Mouse (Mus musculus) G1E (cell line): ENCODE results near the gene Tagln3. TPM values are rescaled to one million over a fixed set of nuclear protein-coding genes. Genes with fewer than 3 reads are reported as not detected.

Experiments used
- ATAC-seq: 2 replicates; pipeline ENCODE4 v1.8.0; 2016; ENCODE audit warnings: mild to moderate bottlenecking; ENCODE audit not compliant: insufficient number of reproducible peaks, poor library complexity, low FRiP score, severe bottlenecking; ENCODE audit errors: extremely low read depth
- DNase-seq: peaks from one replicate; pipeline ENCODE4 v3.0.0; 2012; ENCODE audit warnings: low spot score
- H3K27me3 ChIP-seq: 2 replicates; pipeline ENCODE4 v1.6.1; 2012; ENCODE audit warnings: mild to moderate bottlenecking, low read length, inconsistent platforms; ENCODE audit not compliant: insufficient read depth
- H3K36me3 ChIP-seq: replicated peaks from 2 replicates; pipeline ENCODE3; 2012; ENCODE audit warnings: mild to moderate bottlenecking, inconsistent platforms
- H3K4me1 ChIP-seq: 2 replicates; pipeline ENCODE4 v1.6.1; 2012; ENCODE audit warnings: low read depth, low read length, inconsistent platforms, mixed read lengths; ENCODE audit not compliant: insufficient read depth
- H3K4me3 ChIP-seq: 2 replicates; pipeline ENCODE4 v1.5.1; 2012; ENCODE audit warnings: low read depth, mild to moderate bottlenecking, inconsistent platforms, low read length, moderate library complexity, mixed read lengths
- H3K9me3 ChIP-seq: replicated peaks from 2 replicates; pipeline ENCODE4 v1.6.1; 2012; ENCODE audit warnings: inconsistent platforms
- CTCF ChIP-seq: IDR thresholded peaks from 2 replicates; pipeline ENCODE4 v1.5.1; 2012; ENCODE audit warnings: low read depth, low read length, inconsistent platforms, mixed read lengths
- GATA1 ChIP-seq: IDR thresholded peaks from 2 replicates; pipeline ENCODE4 v1.6.1; 2012; ENCODE audit warnings: borderline replicate concordance, low read length, inconsistent platforms, mixed read lengths
- GATA2 ChIP-seq: IDR thresholded peaks from 2 replicates; pipeline ENCODE4 v1.6.1; 2012; ENCODE audit warnings: low read depth, low read length, inconsistent platforms, borderline replicate concordance
- POLR2AphosphoS5 ChIP-seq: IDR thresholded peaks from 2 replicates; pipeline ENCODE4 v1.6.1; 2012; ENCODE audit warnings: low read depth, low read length, inconsistent platforms; ENCODE audit not compliant: insufficient replicate concordance
- TAL1 ChIP-seq: conservative IDR thresholded peaks from 2 replicates; pipeline ENCODE4 v1.6.1; 2012; ENCODE audit warnings: low read depth, low read length, inconsistent platforms, mixed read lengths
- polyA plus RNA-seq: library from polyadenylated mRNA; stranded (reverse); fragments of >175 nt; gene quantifications from 2 replicates; pipeline ENCODE4 v1.2.3, GENCODE M21; 2012
- total RNA-seq, 2 experiments: library from RNA; stranded (forward) in 1 of 2; stranded (reverse) in 1 of 2; fragments of 200-1000 nt in 1 of 2; fragments of >200 nt in 1 of 2; fragmentation: Nextera tagmentation in 1 of 2; gene quantifications; 2 replicates each; pipeline ENCODE4 v1.2.3; 2014 to 2017

Gene Tagln3
- total and polyA plus RNA-seq, 3 experiments = not detected

DNA sequence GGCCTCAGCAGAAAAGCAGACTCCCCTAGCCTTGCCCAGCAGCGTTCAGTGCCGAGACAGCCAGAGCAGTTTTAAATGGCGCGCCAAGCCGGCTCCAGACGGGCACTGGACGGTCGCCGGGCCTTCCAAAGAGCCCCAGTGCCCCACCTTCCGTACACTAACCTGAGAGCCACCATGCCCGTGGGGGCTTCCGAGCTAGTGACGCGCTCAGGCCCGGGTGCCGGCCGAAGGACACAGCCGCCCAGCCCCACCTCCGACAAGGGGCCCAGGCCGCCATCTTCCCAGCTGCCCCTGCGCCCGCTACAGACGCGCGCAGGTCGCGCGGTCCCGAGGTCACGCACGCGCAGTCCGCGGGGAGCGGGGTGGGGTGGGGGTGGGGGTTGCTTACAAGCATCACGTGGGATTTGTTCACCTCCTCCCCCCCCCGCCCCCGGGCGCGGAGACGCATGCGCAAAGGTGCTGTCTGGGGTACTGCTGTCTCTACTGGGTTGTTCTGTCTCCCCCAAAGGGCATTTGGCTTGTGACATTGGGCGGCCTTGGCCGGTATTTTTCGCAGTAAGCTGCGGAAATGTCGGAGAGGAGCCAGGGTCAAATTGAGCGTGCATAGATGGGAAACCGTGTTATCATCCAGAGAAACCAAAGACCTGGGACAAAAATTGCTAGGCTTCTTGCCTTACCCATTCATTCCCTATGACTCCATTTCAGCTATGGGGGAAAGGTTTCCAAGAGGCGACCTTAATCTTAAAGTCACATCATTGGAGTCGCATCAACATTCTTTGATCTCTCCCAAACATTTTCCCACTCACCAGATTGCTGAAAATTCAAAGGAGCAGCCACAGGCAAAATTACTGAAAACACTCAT is 18.4 kb upstream of the Tagln3 start, which contains the start of gene Abhd10:
Gene Abhd10, minus strand, starts transcription at position 341 of the 862 bp plus-strand sequence.
- Histone ChIP-seq H3K4me3 (peak within 1 kb of the TSS; percentile 82), H3K36me3 (peaks cover 19% of the 10 kb centered on the region), H3K9me3 (no peaks in the 10 kb centered on the region), H3K27me3 (no peaks in the 10 kb centered on the region), H3K4me1 (peaks cover 10% of the 10 kb centered on the region)
- peak; percentile 65 for ATAC-seq
- DNase-seq = peak; percentile 78
- no peak for TF ChIP-seq CTCF
- TF ChIP-seq GATA2 = no peak
- no peak for TF ChIP-seq TAL1
- no peak for TF ChIP-seq GATA1
- no peak for TF ChIP-seq POLR2AphosphoS5

DNA sequence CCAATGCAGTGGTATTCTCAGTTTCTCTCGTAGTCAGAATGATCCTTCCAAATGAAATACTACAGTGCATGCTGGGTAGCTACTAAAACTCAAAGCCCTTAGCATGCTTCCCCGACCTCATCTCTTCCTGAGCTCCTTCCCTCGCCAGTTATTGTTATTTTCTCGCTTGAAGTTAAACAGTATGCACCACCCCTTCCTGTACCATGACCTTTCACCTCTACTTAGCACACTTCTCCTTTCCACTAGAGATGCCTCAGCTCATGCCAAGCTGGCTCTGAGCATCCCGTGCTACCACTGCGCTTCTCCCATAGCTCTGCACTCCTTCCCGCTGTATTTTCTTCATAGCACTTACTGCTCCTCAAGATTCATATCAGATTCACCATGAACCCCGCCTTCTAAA is 13.5 kb upstream of the Tagln3 start:
- H3K27me3 ChIP-seq = no peaks in the 10 kb centered on the region
- peaks cover 61% of the 10 kb centered on the region for H3K36me3 ChIP-seq
- no peak for ATAC-seq

DNA sequence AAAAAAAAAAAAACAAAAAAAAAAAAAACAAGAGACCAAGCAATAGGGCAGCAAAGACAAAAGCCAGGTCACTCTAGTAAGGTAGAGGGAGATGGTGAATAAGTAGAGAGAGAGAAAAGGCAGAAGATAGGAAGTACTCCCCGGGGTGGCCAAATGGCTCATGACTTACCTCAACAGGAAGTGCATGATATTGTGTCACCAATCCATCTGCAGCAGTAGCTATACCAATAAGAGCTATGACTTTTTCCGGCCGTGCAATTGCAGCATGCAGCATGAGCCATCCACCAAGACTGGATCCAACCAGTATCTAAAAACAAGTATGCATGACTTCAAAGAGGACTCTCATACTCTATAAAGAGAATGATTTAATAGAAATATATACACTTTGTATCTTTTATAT is 12.3 kb upstream of the Tagln3 start:
- TF ChIP-seq GATA2 = no peak
- TF ChIP-seq POLR2AphosphoS5 = no peak
- no peak for TF ChIP-seq CTCF
- TF ChIP-seq TAL1 = no peak
- no peak for TF ChIP-seq GATA1
- H3K27me3 ChIP-seq = no peaks in the 10 kb centered on the region
- H3K9me3 ChIP-seq = no peaks in the 10 kb centered on the region
- peaks cover 5% of the 10 kb centered on the region for H3K4me1 ChIP-seq
- ATAC-seq (no peak), DNase-seq (no peak)
- H3K36me3 ChIP-seq = peaks cover 66% of the 10 kb centered on the region
- H3K4me3 ChIP-seq = no peak overlapping the region

More for the DNA sequence above, 13.5 kb upstream of the Tagln3 start:
- Histone ChIP-seq H3K4me3 (no peak overlapping the region), H3K9me3 (no peaks in the 10 kb centered on the region), H3K4me1 (peaks cover 5% of the 10 kb centered on the region)
- no peak for DNase-seq
- TF ChIP-seq POLR2AphosphoS5 (no peak), GATA2 (no peak), TAL1 (no peak), CTCF (no peak), GATA1 (no peak)

DNA sequence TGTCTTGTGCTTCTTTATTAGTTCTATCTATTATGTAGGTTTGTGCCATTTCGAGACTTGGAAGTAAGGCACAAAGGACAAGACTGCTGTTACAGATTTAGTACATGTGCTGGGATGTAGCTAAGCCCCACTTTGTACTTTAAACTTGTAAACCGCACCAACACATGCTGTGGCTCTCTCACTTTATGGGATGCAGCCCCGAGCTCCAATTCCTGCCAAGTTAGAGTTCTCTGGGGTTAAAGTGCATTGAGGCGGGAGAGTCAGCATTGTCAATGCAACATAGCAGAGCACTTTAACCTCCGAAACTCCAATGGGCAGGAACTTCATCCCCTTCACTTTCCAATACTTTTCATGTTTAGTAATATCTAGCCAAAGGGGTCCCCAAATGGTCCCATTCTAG is 4.8 kb upstream of the Tagln3 start:
- Histone ChIP-seq H3K9me3 (no peaks in the 10 kb centered on the region), H3K27me3 (no peaks in the 10 kb centered on the region), H3K4me1 (no peaks in the 10 kb centered on the region), H3K4me3 (no peak overlapping the region), H3K36me3 (peaks cover 47% of the 10 kb centered on the region)
- ATAC-seq (no peak), DNase-seq (no peak)
- TF ChIP-seq CTCF (no peak), POLR2AphosphoS5 (no peak), GATA2 (no peak)

DNA sequence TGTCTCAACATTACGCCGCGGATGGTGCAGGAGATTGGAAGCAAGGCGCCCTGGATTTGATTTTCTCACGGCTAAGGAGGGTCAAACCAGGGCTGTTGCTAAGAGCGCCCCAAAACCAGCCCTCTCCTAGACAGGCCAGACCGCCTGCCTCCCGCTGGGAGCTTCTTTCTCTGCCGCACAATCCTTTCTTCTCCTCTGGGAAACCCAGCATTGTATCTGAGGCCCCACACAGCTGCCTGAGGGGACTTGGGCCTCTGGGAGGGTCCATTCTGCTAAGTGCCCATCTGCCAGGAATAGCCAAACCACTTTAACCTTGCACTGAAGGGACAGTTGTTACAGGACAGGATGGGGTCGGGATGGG is 314 bp upstream of the Tagln3 start:
- Histone ChIP-seq H3K36me3 (peaks cover 16% of the 10 kb centered on the region), H3K9me3 (no peaks in the 10 kb centered on the region), H3K4me3 (no peak overlapping the region), H3K4me1 (no peaks in the 10 kb centered on the region), H3K27me3 (0 out of 2 replicates have a peak, but pooled peaks cover 3% of the 10 kb centered on the region)
- no peak for DNase-seq
- ATAC-seq = no peak
- TF ChIP-seq GATA1 = no peak
- no peak for TF ChIP-seq GATA2
- TF ChIP-seq POLR2AphosphoS5 = no peak
- TF ChIP-seq CTCF = no peak
- TF ChIP-seq TAL1 = no peak

DNA sequence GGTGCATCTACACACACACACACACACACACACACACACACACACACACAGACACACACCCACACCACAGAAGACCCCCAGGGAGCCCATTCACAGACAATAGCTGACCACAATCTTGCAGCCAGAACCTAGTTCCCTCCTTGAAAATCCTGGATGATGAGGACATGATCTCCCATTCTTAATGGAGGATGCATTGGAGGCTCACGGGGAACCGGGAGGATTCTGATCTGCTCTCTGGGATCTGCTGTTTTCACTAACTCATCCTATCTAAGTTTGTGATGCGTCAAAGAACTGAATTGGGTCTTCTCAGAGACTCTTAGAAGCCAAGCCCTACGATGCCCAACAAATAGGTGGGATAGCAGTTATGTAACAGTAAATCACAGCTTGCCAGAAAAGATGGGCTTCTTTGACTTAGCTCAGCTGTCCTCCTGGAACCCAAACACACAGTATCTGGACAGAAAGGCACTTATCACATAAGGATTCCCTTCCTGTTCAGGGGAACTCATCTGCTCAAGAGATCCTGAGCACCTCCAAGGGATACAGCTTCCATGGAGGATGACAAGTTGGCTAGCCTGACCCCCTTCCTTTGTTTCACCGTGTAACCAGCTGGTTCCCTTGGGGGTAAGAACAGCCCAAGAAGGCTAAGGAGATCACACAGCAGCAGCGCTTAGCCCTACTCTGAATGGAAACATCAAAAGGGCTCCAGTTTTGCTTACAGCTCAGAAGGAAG is 1.1 kb downstream of the Tagln3 start:
- ATAC-seq (no peak), DNase-seq (no peak)
- H3K4me3 ChIP-seq = no peak overlapping the region
- TF ChIP-seq GATA1 (no peak), CTCF (no peak), GATA2 (no peak), POLR2AphosphoS5 (no peak), TAL1 (no peak)
- 0 out of 2 replicates have a peak, but pooled peaks cover 6% of the 10 kb centered on the region for H3K27me3 ChIP-seq
- no peaks in the 10 kb centered on the region for H3K9me3 ChIP-seq
- H3K36me3 ChIP-seq = peaks cover 4% of the 10 kb centered on the region
- no peaks in the 10 kb centered on the region for H3K4me1 ChIP-seq
